Mouse (Mus musculus) forebrain, embryonic 15.5 days (tissue): ENCODE results near the gene Tmem38a. TPM values are rescaled to one million over a fixed set of nuclear protein-coding genes. Genes with fewer than 3 reads are reported as not detected.
A peak's percentile ranks its signal among the peaks of the same experiment; 100 is the strongest.

Source experiments
- ATAC-seq: fragments of 200-750 bp; cut with Nextera tagmentation; replicated peaks from 2 replicates; pipeline ENCODE4 v1.8.0; 2017; ENCODE audit warnings: mild to moderate bottlenecking, moderate TSS enrichment, moderate library complexity
- H3K27ac ChIP-seq: fragments of 300-500 bp; sonication (generic); replicated peaks from 2 replicates; pipeline ENCODE4 v1.5.1; 2015; ENCODE audit warnings: mild to moderate bottlenecking, inconsistent platforms
- H3K27me3 ChIP-seq: fragments of 300-500 bp; sonication (generic); 2 replicates; pipeline ENCODE4 v1.6.1; 2015; ENCODE audit warnings: inconsistent platforms
- H3K36me3 ChIP-seq: fragments of 300-500 bp; sonication (generic); 2 replicates; pipeline ENCODE4 v1.6.1; 2015; ENCODE audit warnings: mild to moderate bottlenecking, inconsistent platforms
- H3K4me1 ChIP-seq: fragments of 300-500 bp; sonication (generic); 2 replicates; pipeline ENCODE4 v1.6.1; 2015; ENCODE audit warnings: inconsistent platforms
- H3K4me2 ChIP-seq: fragments of 300-500 bp; sonication (generic); replicated peaks from 2 replicates; pipeline ENCODE4 v1.6.1; 2015; ENCODE audit warnings: mild to moderate bottlenecking, inconsistent platforms
- H3K4me3 ChIP-seq: fragments of 300-500 bp; sonication (generic); 2 replicates; pipeline ENCODE4 v1.5.1; 2015; ENCODE audit warnings: mild to moderate bottlenecking, inconsistent platforms
- H3K9ac ChIP-seq: fragments of 300-500 bp; sonication (generic); replicated peaks from 2 replicates; pipeline ENCODE4 v1.6.1; 2015; ENCODE audit warnings: mild to moderate bottlenecking, inconsistent platforms
- H3K9me3 ChIP-seq: fragments of 300-500 bp; sonication (generic); 2 replicates; pipeline ENCODE4 v1.6.1; 2016; ENCODE audit warnings: inconsistent platforms
- WGBS: fragments of 180-500 bp; shearing (Covaris S2); methylation state at CpG from one replicate; pipeline ENCODE4 v1.1.7; 2015; ENCODE audit warnings: mixed read lengths; 5-methylcytosine and 5-hydroxymethylcytosine counted together
- polyA plus RNA-seq: library from polyadenylated mRNA; unstranded; fragments of >200 nt; fragmentation: Nextera tagmentation; extraction: Ambion mirVana; gene quantifications from 2 replicates; pipeline ENCODE4 v1.2.1, GENCODE M21; 2015

The Tmem38a gene
- polyA plus RNA-seq, 1 experiment from 2014 or later: 17.8 TPM

- peaks cover 17% of the 10 kb centered on the region for H3K4me1 ChIP-seq
- no peak overlapping the region for H3K4me3 ChIP-seq
- H3K4me2 ChIP-seq: no peak overlapping the region
- H3K27me3 ChIP-seq: no peaks in the 10 kb centered on the region
- peaks cover 58% of the 10 kb centered on the region for H3K36me3 ChIP-seq
- no peak for ATAC-seq
- WGBS: 96% methylated on average over 2 of the region's 2 CpGs
- no peaks in the 10 kb centered on the region for H3K9me3 ChIP-seq
- no peak overlapping the region for H3K9ac ChIP-seq
- H3K27ac ChIP-seq: no peak overlapping the region
Observed at GRCm38 (mm10) chr8:72565970-72566369, 5.9 kb upstream of the Tmem38a start.

DNA sequence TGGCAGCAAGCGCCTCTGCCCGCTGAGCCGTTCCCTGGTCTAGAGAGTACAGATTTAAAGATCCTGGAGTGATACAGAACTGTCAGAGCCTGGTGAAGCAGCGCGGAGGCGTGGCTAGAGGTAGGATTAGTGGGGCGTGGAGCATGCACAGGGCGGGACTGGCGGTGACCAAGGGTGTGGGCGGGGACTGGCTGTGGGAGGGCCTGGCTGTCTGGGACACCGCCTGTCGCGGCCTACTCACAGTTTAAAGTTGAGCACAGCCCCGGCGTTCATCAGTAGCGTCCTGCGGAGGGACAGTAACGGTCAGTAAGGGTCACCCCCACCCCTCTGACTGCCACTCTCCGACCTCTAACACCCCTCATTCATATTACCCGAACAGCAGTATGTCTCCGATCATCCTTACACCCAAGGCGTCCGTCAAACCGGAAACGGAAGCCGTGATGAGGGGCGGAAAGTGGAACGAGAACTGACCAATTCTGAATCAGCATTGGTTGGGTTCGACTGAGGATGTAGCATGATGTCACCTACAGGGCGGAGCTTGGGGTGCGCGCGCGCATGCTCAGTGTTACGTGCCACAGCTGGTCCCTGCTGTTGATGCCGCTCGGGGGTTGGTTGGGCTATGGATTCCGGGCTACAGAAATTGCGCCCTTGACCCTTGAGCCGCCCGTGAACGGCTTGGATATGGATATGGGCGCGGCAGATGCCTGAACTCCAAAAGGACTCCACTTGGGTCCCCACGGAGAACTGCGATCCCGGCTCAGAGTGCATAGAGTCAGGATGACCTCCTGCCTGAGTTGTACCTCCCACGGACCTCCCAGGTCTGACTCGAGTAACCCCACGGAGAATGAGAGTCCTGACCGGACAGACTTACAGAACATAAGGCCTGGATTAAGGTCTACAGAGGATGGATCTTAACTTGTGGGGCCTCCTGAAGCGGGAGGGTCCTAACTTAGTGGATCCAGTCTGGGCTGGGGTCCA is 933 bp upstream of the Tmem38a start, which contains the start of gene Smim7:
Gene Smim7 (minus strand): TSS at position 456 of the 978 bp plus-strand sequence.
- WGBS: under 1% methylated on average over 51 of the region's 52 CpGs
- H3K4me3 ChIP-seq: peak within 1 kb of the TSS; percentile 53
- ATAC-seq: peak; percentile 97
- no peaks in the 10 kb centered on the region for H3K27me3 ChIP-seq
- H3K9ac ChIP-seq: peak within 1 kb of the TSS; percentile 66
- H3K9me3 ChIP-seq: no peaks in the 10 kb centered on the region
- H3K4me2 ChIP-seq: peak within 1 kb of the TSS; percentile 97
- H3K4me1 ChIP-seq: peaks cover 37% of the 10 kb centered on the region
- peaks cover 31% of the 10 kb centered on the region for H3K36me3 ChIP-seq
- peak within 1 kb of the TSS; percentile 88 for H3K27ac ChIP-seq

GRCm38 (mm10) chr8:72572507-72572906 is 652 bp downstream of the Tmem38a start:
- WGBS: 8% methylated on average over 10 of the region's 10 CpGs
- H3K27ac ChIP-seq: peak overlapping the region; percentile 88; the same call in 1 of the 2 replicates

GRCm38 (mm10) chr8:72573450-72573849 is 1.6 kb downstream of the Tmem38a start:
- Histone ChIP-seq H3K4me3 (no peak overlapping the region), H3K36me3 (peaks cover 6% of the 10 kb centered on the region), H3K4me1 (peaks cover 36% of the 10 kb centered on the region), H3K9me3 (no peaks in the 10 kb centered on the region), H3K4me2 (no peak overlapping the region), H3K27me3 (no peaks in the 10 kb centered on the region), H3K27ac (no peak overlapping the region), H3K9ac (no peak overlapping the region; the same call in 1 of the 2 replicates)
- ATAC-seq: no peak
- WGBS: 77% methylated on average over 6 of the region's 6 CpGs

More at GRCm38 (mm10) chr8:72572507-72572906, 652 bp downstream of the Tmem38a start:
- Histone ChIP-seq H3K9me3 (no peaks in the 10 kb centered on the region), H3K4me3 (peak overlapping the region; percentile 53), H3K4me2 (peak overlapping the region; percentile 97), H3K4me1 (peaks cover 37% of the 10 kb centered on the region), H3K27me3 (no peaks in the 10 kb centered on the region), H3K36me3 (peaks cover 16% of the 10 kb centered on the region), H3K9ac (peak overlapping the region; percentile 66)
- ATAC-seq: no peak

DNA sequence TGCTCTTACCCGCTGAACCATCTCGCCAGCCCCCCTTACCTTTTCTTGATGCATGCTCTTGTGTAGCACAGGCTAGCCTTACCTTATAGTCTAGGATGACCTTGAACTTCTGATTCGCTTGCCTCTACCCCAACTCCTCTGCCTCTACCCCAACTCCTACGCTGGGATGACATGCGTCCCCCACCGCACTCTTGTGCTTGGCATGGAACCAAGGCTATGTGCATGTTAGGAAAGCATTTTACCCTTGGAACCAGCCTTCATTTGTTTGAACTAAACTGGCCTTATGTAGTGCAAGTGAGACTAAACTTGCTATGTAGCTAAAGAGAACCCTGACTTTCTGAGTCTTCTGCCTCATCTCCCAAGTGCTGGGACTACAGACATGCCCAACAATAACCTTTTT is 4.1 kb downstream of the Tmem38a start:
- Histone ChIP-seq H3K4me3 (no peak overlapping the region), H3K27ac (no peak overlapping the region), H3K9me3 (no peaks in the 10 kb centered on the region), H3K27me3 (no peaks in the 10 kb centered on the region), H3K4me2 (no peak overlapping the region), H3K9ac (no peak overlapping the region), H3K4me1 (peaks cover 21% of the 10 kb centered on the region), H3K36me3 (peaks cover 3% of the 10 kb centered on the region; the same call in 1 of the 2 replicates)
- ATAC-seq: no peak
- 95% methylated on average over 6 of the region's 6 CpGs for WGBS

GRCm38 (mm10) chr8:72577266-72577665 is 5.4 kb downstream of the Tmem38a start:
- H3K27me3 ChIP-seq: no peaks in the 10 kb centered on the region

DNA sequence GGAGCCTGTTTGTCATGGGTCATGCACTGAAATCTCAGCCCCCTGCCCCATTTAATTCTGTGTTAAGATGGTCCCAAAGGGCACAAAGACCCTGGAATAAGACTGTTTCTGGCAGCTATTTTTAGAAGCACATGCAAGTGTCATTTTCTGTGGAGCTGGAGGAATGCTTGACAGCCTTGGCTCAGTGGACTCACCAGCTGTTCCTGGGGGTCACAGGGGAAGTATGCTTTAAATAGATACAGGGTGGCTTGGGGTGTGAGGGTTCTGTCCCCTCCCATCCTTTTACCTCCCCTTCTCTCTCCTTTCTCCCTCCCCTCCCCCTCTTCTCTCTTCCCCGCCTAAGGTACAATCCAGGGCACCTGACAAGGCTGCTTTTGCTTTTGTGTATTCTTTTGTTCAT is 6.1 kb downstream of the Tmem38a start:
- Histone ChIP-seq H3K4me2 (no peak overlapping the region), H3K9me3 (no peaks in the 10 kb centered on the region), H3K27me3 (no peaks in the 10 kb centered on the region), H3K27ac (no peak overlapping the region), H3K4me1 (peaks cover 9% of the 10 kb centered on the region), H3K9ac (no peak overlapping the region), H3K4me3 (no peak overlapping the region), H3K36me3 (peaks cover 3% of the 10 kb centered on the region; the same call in 1 of the 2 replicates)
- no peak for ATAC-seq
- 43% methylated on average over 1 of the region's 1 CpGs for WGBS

More at GRCm38 (mm10) chr8:72577266-72577665, 5.4 kb downstream of the Tmem38a start:
- peaks cover 16% of the 10 kb centered on the region for H3K4me1 ChIP-seq
- no peak overlapping the region for H3K27ac ChIP-seq
- no peak overlapping the region for H3K4me2 ChIP-seq
- H3K4me3 ChIP-seq: no peak overlapping the region
- H3K9ac ChIP-seq: no peak overlapping the region
- ATAC-seq: no peak
- no peaks in the 10 kb centered on the region for H3K9me3 ChIP-seq
- H3K36me3 ChIP-seq: peaks cover 3% of the 10 kb centered on the region; the same call in 1 of the 2 replicates
- 81% methylated on average over 3 of the region's 3 CpGs for WGBS

- H3K27ac ChIP-seq: no peak overlapping the region
- no peaks in the 10 kb centered on the region for H3K9me3 ChIP-seq
- no peak overlapping the region for H3K9ac ChIP-seq
- no peak overlapping the region for H3K4me2 ChIP-seq
- H3K27me3 ChIP-seq: no peaks in the 10 kb centered on the region
- H3K4me1 ChIP-seq: no peaks in the 10 kb centered on the region
- no peak overlapping the region for H3K4me3 ChIP-seq
- 71% methylated on average over 9 of the region's 9 CpGs for WGBS
- H3K36me3 ChIP-seq: peaks cover 3% of the 10 kb centered on the region; the same call in 1 of the 2 replicates
- ATAC-seq: no peak
Observed at GRCm38 (mm10) chr8:72579374-72579773, 7.5 kb downstream of the Tmem38a start.

DNA sequence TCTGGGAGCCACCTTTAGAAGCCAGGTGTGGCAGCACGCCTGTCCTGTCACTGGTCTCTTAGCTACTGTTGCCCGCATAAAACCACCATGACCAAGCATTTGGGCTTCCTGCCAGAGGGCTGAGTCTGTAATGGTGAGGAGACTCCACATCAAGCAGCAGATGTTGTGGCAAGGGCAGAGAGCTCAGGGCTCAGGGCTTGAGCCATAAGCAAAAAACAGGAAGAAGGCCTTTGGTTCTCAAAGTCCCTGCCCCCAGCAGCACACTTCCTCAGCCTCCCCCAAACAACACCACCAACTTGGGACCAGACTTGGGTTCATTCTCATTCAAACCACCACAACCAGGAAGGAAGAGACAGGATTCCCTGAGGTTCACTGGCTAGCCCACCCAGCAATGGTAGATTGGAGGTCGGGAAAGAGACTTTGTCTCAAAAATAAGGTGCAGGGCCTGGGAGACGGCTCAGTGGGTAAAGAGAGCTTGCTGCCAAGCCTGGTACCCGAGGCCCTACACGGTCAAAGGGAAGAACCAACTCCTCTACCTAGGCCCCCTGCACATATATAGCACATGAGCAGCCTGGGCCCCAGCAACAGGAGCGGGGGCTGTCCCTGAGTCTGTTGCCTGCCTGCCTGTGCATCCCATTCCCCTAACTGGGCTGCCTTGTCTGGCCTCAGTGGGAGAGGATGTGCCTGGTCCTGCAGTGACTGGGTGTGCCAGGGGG is 11.4 kb downstream of the Tmem38a start:
- Histone ChIP-seq H3K4me3 (no peak overlapping the region), H3K27me3 (no peaks in the 10 kb centered on the region), H3K9ac (no peak overlapping the region), H3K36me3 (peaks cover 3% of the 10 kb centered on the region; the same call in 1 of the 2 replicates), H3K27ac (no peak overlapping the region), H3K4me2 (no peak overlapping the region), H3K9me3 (no peaks in the 10 kb centered on the region), H3K4me1 (peaks cover 5% of the 10 kb centered on the region; the same call in 1 of the 2 replicates)
- 87% methylated on average over 7 of the region's 7 CpGs for whole genome bisulfite sequencing
- ATAC-seq: no peak

DNA sequence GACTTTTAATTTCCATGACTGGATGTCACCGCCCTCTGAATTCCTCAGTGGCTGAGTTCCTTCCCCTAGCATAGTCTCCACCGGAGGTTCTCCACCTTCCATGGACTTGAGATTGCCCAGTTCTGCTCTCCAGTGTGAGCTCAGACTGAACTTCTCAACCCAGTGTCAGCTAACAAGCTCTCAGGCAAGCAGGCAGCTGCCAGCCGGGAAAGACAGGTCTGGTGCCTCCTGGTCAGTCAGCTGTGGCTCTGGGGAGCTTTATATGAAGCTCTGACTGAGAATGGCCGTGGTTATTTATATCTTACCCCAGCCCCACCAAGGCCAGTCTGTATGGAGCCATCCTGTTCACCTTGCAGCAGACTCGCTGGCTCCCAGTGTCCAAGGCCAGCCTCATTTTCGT is 12.5 kb downstream of the Tmem38a start:
- Histone ChIP-seq H3K27ac (no peak overlapping the region), H3K36me3 (peaks cover 3% of the 10 kb centered on the region; the same call in 1 of the 2 replicates), H3K4me1 (peaks cover 5% of the 10 kb centered on the region; the same call in 1 of the 2 replicates), H3K9ac (no peak overlapping the region), H3K4me2 (no peak overlapping the region), H3K9me3 (no peaks in the 10 kb centered on the region), H3K4me3 (no peak overlapping the region), H3K27me3 (no peaks in the 10 kb centered on the region)
- WGBS: 84% methylated on average over 6 of the region's 6 CpGs
- ATAC-seq: no peak

DNA sequence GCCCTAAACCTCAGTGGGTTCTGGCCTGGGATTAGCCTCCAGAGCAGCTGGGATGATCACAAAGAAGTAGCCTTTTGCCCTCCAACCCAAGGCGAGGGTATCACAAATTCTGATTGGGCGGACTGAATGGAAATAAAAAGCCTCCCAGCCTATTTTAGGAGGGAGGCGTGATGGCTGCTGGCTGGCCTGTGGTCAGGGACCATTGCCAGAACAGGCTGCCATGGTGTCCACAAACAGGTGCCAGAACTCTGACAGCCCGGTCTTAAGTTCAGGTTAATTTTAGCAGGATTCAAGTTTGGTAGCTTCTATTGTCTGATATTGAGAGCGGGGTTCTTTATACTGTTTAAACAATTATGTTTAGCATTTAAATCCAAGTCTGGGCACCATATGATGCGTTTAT is 16.0 kb downstream of the Tmem38a start:
- Histone ChIP-seq H3K27ac (no peak overlapping the region), H3K4me3 (no peak overlapping the region), H3K9me3 (no peaks in the 10 kb centered on the region), H3K4me2 (no peak overlapping the region), H3K9ac (no peak overlapping the region), H3K27me3 (no peaks in the 10 kb centered on the region), H3K4me1 (peaks cover 5% of the 10 kb centered on the region; the same call in 1 of the 2 replicates), H3K36me3 (no peaks in the 10 kb centered on the region)
- WGBS: 55% methylated on average over 6 of the region's 6 CpGs
- no peak for ATAC-seq

DNA sequence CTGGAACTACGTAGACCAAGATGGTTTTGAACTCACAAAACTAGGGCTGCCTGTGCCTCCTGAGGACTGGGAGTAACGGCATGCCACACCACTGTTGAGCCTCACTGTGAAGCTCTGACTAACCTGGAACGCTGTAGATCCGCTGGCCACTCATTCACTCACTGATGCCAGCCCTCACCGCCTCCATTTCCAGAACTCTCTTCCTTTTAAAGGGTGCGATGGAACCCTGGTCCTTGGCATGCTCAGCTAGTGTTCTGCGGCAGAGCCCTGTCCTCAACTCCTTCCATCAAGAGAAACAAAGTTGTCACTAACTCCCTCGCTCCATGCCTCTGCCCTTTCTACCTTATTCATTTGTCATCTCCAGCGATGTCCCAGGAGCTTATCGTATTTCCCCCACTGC is 17.0 kb downstream of the Tmem38a start:
- Histone ChIP-seq H3K27ac (no peak overlapping the region), H3K4me2 (no peak overlapping the region), H3K27me3 (no peaks in the 10 kb centered on the region), H3K4me3 (no peak overlapping the region), H3K36me3 (no peaks in the 10 kb centered on the region), H3K9me3 (no peaks in the 10 kb centered on the region), H3K4me1 (peaks cover 5% of the 10 kb centered on the region; the same call in 1 of the 2 replicates), H3K9ac (no peak overlapping the region)
- ATAC-seq: no peak
- 92% methylated on average over 10 of the region's 10 CpGs for WGBS
